Mouse (Mus musculus) heart, adult 2 months (tissue): Measurements from ENCODE around the gene Ly9.

Source experiments
- CTCF ChIP-seq: fragments of 200-600 bp; IDR thresholded peaks from 2 replicates; pipeline ENCODE4 v1.8.1; 2022; ENCODE audit warnings: antibody characterized with exemption, mild to moderate bottlenecking, moderate library complexity
- EP300 ChIP-seq: fragments of 200-500 bp; IDR thresholded peaks from 2 replicates; pipeline ENCODE4 v1.6.1; 2011; ENCODE audit warnings: low read depth, low read length, control low read depth; ENCODE audit not compliant: insufficient read depth
- POLR2A ChIP-seq: fragments of 200-500 bp; IDR thresholded peaks from 2 replicates; pipeline ENCODE4 v1.6.1; 2011; ENCODE audit warnings: mild to moderate bottlenecking, low read depth, low read length, control low read depth; ENCODE audit not compliant: insufficient read depth

- no peak for TF ChIP-seq POLR2A
- TF ChIP-seq EP300: no peak
- peak; percentile 31 for TF ChIP-seq CTCF
Observed at GRCm38 (mm10) chr1:171610026-171610425, 2.8 kb upstream of the Ly9 start.
